Mouse (Mus musculus) kidney, adult 9 months (tissue): ENCODE results near the gene Olfr1145.

Experiments used
- DNase-seq: peaks from one replicate; pipeline ENCODE4 v3.0.0; 2022

The Olfr1145 gene

GRCm38 (mm10) chr2:87809522-87809921, at the start of gene Olfr1145:
Gene Olfr1145 (plus strand): TSS chr2:87809822.
- no peak for DNase-seq

DNA sequence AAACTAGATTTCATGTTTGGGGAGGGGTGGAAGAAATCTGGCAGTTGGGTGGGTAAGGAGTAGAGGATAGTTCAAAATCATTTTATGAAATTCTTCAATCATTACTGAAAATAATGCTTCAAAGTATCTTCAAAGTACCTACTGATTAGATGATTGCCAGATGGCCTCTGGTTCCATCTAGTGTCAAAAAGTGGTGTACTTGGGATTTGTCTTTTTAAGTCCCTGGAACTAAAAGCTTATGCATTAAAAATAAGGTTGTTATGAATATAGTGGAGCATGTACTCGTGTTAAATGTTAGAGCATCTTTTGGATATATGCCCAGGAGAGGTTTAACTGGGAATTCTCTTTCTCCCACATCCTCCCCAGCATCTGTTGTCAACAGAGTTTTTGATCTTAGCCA, 33.5 kb upstream of the Olfr1145 start:
- no peak for DNase-seq

- DNase-seq, result no peak
Measured at GRCm38 (mm10) chr2:87779183-87779582, 30.4 kb upstream of the Olfr1145 start, which contains the start of gene Olfr152. Gene Olfr152 (plus strand): TSS chr2:87779483.

DNA sequence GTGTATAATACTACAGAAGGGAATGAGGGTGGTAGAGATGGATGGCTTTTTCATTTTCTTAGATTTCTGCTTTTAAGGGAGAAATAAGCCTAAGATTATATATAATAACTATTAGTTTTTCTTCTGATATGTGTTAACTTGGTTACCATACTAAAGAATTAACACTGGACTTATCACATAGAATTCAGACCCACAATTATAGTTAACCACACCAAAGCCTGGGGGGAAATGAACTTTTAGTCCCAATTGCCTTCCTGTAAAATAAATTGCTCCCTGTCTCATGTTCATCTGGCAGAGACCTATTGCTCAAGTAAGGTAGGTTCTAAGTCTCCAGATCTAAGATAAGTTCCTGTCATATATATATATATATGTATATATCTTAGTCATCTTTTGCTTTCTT, 9.3 kb upstream of the Olfr1145 start, which contains the start of gene Olfr1143:
Gene Olfr1143, plus strand, starts transcription at position 301 of the 400 bp plus-strand sequence.
- no peak for DNase-seq

- no peak for DNase-seq
Measured at GRCm38 (mm10) chr2:87830233-87830632, 20.6 kb downstream of the Olfr1145 start, which contains the start of gene Olfr1148. Gene Olfr1148 (plus strand): TSS chr2:87830533.

DNA sequence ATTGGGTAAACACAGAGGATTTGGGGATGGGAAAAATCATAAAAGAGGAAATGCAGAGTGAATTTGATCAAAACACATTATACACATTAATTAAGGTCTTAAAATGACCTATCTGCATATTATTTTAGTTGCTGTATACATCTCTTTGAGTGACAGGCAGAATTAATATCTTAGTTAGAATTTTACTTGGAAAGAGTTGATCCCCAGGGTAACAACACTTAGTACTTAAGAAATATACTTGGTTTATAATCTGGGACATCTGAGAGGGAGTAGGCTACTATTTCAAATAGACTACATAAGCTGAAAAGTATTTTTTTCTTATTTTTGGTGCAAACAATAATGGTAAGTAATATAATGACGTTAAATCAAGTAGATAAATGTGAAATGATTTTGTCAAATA, 34.1 kb downstream of the Olfr1145 start, which contains the start of gene Olfr1150-ps1:
Gene Olfr1150-ps1, plus strand, starts transcription at position 301 of the 400 bp plus-strand sequence.
- DNase-seq, result no peak

DNA sequence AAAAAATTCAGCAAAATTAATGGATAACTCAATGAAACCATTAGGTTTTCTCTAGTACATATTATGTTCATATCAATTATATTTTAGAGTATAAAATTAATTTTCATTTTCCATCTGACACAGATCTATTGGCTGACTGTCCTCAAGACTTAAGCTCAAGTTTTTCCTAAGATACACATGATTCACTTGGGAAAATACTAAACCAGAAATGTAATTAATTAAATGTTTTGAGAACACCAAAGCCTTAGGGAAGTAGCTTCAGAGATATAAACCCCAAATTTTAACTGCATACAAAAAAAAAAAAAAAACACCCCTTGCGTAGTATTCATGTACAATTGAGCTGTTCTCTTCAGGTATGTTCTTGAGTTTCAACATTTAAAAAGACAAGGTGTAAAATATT, 45.9 kb downstream of the Olfr1145 start, which contains the start of gene Olfr1151:
Gene Olfr1151, plus strand, starts transcription at position 301 of the 400 bp plus-strand sequence.
- no peak for DNase-seq
